Mouse (Mus musculus): ENCODE measurements at regions not wholly inside any gene's neighbourhood (a gene's known extent, or its start where the extent isn't known, plus 50 kb on each side); places are given as distances from the start of the nearest gene placed in this dataset.
"Not testable (repeated sequence)": the region's sequence is repeated elsewhere in the genome, so short reads cannot be mapped to it uniquely, and the experiment has no call there.

DNA sequence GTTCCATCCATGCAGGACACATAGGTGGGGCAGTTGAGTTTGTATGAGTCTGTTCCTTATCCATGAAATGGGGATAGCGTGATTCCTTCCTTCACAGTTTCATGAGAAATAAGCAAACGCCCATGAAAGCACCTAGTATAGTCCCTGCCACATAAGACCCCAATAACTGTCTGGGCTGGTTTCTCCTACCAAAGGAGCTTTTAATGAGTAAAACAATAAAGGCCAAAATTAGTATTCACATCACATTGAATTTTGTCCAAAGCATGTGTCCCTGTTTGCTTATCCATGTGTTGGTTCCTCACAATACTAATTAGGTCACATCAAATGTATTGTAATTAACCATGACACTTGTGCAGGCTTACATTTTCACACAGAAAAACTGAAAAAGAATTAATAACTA lies 221.3 kb downstream of the Prdm13 start:
- no peak for DNase-seq

DNA sequence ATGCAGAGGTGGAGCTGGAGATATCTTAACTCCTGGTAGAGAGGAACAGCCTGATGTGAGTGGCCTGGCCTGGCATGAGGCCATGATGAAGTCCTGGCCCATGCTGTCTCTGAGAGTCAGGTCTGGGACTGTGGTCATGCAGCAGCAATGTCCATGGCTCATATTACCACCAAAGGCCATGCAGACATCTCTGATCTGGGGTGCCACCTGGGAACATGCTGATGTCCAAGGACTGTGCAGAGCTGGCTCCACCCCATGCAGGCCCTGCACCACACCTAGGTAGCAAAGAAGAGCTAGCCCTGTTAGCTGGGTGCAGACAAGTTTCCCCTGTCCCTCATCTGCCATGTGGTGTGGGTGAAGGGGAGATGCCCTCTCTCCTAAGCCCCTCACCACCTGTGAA lies 244.5 kb downstream of the Prdm13 start:
- no peak for DNase-seq

DNA sequence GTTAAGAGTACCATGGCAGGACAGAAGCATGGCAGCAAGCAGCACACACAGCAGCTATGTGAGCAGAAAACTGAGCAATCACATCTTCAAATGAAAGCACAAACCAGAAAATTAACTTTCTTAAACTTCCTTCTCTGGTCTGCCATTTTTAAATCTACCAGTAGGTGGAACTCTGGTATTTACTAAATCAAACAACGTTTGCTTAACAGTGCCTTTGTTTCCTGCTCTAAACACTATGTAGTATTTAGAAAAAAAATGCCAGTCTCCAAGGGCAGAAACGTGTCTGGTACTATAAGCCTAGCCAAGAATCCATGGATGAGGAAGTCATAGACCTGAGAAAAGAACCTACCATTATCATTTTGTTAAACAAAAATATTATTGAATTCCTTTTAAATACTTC lies 249.1 kb downstream of the Prdm13 start:
- no peak for DNase-seq

DNA sequence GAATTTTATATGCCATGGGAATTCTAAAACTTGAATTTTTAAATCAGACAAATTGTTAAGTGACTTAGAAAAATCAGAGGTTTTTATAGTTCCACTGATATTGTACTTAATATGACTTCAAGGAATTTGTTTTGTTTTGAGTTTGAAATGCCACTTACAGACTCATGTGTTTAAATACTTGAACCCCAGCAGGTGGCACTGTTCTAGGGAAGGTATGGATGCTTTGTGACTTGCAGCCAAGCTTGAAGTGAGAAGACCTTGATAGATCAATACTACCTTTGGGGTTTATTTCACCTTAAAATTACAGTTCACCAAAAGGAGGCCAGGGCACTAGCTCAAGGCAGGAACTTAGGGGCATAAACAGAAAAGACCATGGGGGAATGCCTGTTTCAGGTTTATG lies 277.9 kb downstream of the Prdm13 start:
- DNase-seq = no peak

DNA sequence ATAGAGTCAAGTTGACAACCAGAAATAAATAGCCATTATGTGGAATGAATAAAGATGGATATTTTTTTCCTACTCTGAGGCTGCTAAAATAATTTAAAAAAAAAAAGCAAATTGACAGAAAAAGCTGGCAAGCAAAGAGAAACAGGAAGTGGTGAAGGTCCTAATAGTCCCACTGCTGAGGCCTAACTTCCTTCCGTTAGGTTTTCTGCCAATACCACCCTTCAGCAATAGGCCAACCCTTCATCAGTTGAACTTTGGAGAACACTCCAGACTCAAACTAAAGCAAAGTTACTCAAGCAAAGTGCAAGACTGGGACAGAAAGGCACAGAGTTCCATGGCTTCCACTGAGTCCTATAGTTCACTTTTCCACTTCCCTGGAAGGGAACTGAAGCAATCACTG lies 316.4 kb downstream of the Prdm13 start:
- no peak for DNase-seq

DNA sequence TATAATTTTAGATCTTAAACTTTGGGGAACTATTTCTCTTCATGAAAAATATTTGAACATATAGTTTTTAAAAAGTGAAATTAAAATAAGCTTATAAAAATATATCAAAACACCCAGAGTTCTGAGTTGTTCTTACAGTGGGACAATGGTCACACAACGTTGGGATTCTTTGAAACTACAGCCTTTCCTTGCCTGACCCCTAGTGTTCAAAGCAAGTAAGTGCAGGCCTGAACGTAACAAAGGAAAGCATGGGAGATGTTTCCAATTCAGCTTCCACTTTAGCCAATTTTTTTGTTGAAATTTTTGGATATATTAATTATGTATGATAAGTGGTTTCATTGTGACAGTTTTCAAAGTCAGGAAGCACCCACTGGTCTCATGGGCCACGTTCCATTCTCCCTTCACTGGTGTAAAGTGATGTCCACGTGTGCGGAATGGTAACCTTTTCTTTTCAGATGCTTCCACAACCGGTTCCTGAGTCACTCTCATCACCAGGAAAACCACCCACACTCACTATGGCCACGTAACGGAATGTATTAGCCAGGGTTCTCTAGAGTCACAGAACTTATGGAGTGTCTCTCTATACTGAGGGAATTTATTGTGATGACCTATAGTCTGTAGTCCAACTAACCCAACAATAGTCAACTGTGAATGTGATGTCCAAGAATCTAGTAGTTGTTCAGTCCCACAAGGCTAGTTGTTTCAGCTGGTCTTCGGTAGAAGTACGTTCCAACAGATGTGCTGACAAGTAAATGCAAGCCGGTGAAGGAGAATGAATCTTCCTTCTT lies 317.3 kb downstream of the Prdm13 start:
- DNase-seq = peak; percentile 11

DNA sequence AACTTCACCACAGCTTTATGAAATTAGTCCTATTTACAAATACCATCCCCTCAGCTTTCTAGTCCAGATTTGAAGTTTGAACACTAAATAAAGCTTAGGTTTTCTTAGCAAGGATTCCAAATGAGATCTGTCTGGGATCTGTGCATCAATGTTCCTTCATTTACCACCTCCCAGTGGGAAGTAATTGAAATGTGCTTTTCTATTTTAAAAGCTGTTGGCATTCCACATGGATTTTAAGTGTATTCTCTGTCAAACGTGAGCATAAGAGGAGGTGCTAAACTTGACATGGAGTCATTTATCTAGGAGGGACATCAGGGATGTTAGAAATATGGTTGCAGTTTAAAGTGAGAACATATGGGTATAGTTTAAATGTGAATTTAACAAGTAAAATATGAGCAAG lies 364.0 kb downstream of the Prdm13 start:
- DNase-seq = no peak

DNA sequence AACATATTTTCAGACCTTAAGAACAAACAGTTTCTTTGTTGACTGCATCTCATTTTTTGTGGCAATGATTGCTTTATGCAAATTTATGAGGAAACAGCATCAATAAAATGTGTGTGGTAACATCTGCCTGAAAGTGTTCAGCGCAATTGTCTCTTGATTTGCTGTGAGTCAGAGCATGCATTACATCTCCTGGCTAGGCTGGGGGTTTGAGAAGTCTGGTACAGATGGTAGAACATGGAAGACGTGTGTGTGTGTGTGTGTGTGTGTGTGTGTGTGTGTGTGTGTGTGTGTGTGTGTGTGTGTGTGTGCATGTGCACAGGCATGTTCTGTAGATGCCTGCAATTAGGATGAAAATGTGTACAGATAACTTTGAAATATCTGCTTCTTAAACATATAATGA lies 376.5 kb downstream of the Prdm13 start:
- not testable (repeated sequence) for DNase-seq

DNA sequence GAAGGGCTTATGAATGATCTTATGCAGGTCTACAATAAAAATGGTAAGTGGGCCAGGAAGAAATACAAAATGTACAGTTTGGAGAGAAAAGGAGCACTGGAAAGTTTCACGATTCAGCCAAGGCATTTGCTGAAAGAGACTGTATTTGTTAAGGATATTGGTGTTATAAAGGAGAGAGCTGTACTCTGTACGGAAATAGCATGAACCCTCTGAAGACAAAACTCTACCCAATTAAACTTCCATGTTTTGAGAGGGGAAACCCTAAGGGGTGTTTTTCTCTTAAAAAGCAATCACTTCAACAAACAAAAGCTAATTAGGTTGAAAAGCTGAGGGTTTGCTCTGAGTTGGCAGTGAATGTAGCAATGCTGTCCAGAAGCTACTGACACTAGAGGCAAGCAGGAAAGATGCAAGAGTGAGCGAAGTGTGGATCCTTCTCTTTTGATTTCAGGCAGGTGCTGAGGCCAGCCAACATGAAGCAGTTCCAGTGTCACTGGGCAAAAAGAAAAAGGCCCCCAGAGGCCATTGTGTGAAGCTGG lies 378.2 kb downstream of the Prdm13 start:
- no peak for DNase-seq

DNA sequence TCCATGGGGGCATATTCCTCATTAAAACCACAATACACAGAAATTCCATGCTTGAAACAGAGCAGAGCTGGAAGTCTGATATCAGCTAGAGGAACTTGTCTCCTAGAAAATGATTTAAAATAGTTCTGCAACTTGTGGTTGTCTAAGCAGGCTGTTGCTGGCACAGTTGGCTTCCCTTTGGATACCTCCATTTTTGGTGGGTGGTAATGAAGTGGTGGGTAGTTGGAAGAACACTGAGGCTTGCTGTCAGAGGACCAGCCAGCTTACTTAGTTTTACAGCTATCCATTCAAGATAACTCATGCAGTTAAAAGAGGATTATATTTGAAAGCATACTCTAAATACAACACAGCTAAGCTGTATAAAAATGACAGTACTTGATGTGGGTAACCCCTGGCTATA lies 385.6 kb downstream of the Prdm13 start:
- no peak for DNase-seq

DNA sequence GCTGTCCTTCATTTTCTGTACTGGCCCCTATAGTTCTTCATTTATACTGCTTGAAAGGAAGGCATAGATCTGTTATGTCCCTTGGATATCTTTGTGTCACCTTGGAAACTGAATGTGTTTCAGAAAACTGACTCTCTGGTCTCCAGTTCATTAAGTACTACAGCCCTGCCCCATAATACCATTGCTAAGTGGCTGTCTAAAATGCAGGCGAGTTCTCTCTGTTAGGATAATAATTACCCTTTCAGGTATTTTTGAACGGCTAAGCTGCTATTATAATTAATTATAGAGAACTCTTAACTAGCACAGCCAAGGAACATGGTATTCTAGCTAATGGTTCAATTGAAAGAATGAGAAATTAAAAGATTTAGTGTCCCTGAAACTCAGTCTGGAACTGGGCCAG lies 418.5 kb downstream of the Prdm13 start:
- DNase-seq = no peak

DNA sequence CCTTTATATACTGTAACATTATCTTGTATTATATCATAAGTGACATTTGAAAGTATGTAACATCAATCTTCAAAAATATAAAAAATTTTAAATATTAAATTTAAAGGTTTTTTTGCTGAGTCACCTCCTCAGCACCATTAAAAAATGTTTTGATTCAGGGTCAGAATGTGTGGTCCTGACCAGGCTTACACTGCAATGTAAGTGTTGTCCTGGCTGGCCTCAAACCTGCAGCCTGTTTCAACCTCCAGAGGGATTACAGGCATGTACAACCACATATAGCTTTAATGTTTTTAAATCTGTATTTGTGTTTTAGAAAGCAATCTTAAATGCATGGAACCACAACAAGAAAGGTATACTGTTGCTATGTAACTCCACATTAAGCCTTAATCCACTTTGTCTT lies 418.9 kb downstream of the Prdm13 start:
- DNase-seq = no peak

DNA sequence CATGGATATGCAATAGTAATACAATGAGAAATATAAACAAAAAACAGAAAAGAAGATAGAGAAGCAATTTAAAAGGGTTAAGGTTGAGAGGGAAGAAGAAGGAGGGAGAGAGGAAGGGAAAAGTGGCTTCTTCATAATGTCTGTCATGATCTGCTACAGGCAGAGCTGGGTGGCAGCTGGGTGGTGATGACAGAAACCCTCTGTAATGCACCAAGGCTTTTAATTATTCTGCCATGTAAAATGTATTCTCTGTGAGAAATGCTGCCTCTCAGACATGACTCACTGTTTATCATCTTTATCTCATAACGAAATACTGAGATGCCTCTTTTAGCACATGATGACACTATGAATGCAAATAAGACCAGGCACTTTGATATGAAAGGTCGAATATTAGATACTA lies 435.4 kb downstream of the Prdm13 start:
- no peak for DNase-seq

DNA sequence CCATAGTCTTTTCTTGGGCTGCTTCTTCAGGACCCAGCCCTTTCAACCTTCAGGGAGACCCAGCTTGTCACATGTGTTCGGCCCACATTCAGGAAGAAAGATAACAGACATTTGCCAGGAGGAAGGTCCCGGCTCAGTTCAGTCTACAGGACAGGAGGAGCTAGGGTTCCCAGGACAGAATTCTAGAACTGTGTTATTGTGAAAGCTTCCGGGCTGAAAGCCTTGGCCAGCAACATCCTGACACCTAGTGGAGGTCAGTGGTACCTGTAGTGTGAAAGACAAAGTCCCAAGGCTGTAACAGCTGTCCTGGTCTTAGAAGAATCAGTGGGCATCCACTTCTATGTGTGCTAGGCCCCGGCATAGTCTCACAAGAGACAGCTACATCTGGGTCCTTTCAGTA lies 463.1 kb downstream of the Prdm13 start:
- peak; percentile 1 for DNase-seq

DNA sequence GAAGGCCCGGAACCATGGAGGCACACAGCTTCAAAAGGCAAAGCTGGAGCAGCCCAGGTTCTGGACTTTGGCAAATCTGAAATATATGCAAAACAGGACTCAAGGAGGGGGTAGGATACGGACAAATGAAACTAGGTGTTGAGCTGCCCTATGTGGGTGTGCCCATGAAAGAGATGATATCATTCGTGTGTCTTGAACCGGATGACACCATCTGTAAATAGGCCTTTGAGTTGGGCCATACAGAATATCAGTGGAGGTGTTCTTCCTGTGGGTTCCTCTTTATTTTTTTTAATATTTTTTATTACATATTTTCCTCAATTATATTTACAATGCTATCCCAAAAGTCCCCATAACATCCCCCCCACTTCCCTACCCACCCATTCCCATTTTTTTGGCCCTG lies 478.1 kb downstream of the Prdm13 start:
- no peak for DNase-seq

DNA sequence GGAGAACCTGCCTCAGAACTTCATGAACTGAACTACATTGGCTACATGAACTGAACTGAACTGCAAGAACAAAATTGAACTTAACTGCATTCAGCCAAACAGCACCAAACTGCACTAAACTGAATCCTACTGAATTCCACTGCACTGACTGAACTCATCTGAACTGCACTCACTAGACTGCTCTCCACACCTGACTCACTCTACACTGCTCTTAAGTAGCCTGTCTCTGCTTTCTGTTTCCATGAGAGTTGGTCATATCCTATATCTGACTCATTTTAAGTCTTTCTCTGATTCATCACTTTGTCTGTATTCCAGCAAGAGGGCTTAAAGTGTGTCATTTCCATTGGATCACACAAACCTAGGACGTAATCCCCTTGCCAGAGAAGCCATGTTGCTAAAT lies 490.1 kb downstream of the Prdm13 start:
- no peak for DNase-seq

DNA sequence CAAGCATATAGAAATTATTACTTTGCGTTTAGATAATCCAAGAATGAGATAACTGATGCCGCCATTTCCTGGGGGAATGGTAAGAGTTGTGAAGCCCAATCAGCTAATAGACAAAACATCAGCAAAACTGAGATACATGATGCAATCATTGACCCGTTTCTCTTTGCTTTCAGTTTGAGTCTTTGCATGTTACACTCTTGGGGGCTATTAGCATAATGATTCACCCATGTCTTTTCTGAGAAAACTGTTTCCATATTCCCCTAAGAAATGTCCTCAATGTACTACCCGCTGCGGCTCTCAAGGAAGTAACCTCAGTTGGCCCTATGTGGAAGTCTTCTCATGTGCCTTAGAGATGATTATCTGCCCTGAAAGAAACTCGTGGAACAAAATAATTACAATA lies 512.0 kb downstream of the Prdm13 start:
- no peak for DNase-seq

DNA sequence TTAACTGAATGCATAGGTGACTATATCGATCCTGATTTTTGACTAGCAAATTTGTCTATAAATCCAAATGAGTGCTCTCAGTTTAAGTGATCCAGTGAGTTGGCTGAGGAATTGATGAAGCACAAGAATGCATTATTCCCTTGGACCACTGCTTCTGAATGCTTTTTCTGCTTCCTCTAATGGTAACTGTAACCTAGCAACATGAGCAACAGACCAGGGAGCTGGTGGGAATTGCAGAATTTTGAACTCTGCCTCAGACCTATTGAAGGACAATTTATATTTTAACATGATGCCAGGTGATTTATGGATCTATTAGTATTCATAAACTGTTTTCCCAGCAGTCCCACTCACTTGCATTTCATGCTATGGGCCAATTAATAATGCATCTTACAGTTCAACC lies 512.7 kb downstream of the Prdm13 start:
- DNase-seq = no peak

DNA sequence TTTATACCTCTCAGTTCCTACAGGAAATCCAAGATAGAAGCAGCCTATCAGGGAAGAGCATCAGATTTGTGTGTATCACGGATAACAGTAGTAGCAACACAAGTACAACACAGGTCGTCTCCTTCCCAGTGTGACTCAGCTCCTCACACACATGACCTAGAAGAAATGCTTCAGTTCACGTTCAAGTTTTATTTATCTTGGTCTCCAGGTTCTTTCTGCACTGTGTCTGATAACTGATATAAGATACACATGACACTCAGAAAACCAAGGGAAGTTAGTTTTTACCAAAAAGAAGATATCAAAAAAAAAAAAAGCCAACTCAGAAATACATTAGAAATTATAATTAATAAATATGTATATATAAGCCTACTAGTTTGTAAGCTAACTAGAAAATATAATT lies 515.0 kb downstream of the Prdm13 start:
- DNase-seq = no peak

DNA sequence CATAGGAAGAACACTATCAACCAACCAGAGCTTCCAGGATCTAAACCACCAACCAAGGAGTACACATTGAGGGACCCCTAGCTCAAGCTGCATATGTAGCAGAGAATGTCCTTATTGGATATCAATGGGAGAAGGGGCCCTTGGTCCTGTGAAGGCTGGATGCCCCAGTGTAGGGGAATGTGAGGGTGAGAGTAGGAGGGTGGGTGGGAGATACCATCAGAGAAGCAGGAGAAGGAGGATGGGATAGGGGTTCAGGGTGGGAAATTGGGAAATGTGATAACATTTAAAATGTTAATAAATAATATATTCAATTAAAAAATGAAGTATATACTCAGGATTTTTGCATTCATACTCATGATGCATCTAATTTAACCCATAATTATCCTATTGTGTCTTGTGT lies 523.6 kb downstream of the Prdm13 start:
- no peak for DNase-seq

DNA sequence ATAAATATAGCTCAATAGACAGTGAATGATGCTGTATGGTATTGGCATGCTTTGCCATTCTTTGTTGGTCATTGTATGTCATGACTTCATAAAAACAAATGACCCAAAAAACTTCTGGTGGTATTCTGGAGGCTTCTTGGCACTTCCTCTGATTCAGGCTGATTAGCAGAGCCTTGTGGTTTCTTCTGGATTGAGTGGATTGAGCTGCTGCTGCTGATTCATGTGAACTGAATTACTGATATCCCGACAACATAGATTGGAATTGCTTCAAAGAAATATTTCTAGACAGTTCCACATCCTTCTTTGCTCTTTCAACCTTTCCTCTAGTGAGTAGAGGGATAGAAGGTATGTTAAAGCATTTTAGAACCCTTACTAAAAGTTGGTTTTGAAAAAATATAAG lies 559.9 kb downstream of the Prdm13 start:
- DNase-seq = no peak

DNA sequence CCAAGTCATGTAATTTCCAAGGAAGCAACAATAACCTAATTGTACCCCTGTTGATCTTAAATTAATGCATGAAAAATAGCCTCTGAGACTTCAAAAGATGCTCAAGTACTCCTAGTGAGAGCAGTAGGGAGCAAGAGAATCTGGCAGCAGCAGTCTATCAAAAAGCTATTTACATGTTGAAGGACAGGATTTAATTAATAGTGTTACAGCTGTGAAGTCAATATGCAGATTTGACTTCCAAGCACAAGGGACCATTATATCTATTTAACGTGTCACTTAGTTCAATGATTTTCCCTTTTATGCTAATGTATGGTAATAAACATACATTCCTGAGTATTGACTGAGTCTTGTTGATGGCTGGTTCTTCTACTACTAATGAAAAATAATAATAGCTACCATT lies 590.0 kb downstream of the Prdm13 start:
- no peak for DNase-seq

DNA sequence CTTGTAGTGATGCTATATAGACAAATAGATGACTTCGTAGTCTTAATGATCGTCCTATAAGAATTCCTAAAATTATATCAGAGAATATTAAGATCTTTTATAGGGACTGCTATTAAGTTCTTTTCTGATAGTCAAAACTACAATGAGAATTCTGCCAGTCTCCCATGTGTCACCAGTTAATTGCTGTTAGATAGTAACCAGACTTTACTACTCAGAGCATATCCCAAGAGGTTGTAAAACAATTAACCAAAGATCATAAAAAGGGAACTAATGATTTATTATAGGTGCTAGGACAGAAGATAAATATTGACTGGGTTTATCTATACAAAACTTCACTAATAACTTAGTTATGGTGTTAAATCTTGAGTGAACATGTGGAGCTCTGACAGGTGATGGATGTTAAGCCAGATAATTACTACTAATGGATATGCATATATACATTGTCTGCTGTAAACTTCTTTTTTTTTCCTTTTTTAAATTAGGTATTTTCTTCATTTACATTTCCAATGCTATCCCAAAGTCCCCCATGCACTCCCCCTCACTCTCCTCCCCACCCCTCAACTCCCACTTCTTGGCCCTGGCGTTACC lies 615.5 kb downstream of the Prdm13 start:
- DNase-seq = no peak
